Mouse (Mus musculus): Measurements from ENCODE around the gene Rcan1. TPM values are rescaled to one million over a fixed set of nuclear protein-coding genes. Genes with fewer than 3 reads are reported as not detected.

Rcan1 gene
- polyA plus RNA-seq, 1 experiment = 20.2 TPM

DNA sequence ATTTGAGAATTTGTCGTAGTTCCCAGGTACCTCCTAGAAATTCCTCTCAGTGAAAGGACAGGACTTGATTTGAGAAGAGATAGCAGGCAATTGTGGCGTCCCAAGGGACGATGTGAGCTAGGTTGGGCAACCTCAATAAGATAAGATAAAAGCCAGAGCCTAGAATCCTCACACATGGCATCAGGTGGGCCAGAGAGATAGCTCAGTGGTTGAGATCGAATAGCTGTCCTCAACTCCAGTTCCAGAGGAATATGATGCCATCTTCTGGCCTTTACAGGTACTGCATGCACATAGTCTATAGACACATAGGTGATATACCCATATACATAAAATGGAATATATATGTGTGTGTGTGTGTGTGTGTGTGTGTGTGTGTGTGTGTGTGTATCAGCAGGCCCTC is 16.8 kb upstream of the Rcan1 start:
- no peaks in the 10 kb centered on the region for H3K79me2 ChIP-seq (ENCODE audit: control insufficient read depth, insufficient read depth)
- no peak overlapping the region for H3K4me3 ChIP-seq
- H3ac ChIP-seq (ENCODE audit: control insufficient read depth, insufficient read length) = no peak overlapping the region
- no peak overlapping the region for H3K4me2 ChIP-seq (ENCODE audit: low read depth)
- H3K27me3 ChIP-seq (ENCODE audit: control insufficient read depth, insufficient read depth, insufficient read length) = peaks cover 25% of the 10 kb centered on the region
- no peak for TF ChIP-seq TCF12 (IDR thresholded peaks at IDR 0.05; ENCODE audit: insufficient read depth, poor library complexity, severe bottlenecking)
- no peak for TF ChIP-seq E2F4 (IDR thresholded peaks at IDR 0.05; ENCODE audit: insufficient read depth)
- no peak for TF ChIP-seq MAX (IDR thresholded peaks at IDR 0.05; ENCODE audit: low read depth)
- TF ChIP-seq MYOG (IDR thresholded peaks at IDR 0.05; ENCODE audit: control insufficient read depth in 1 of 3, insufficient read depth in 1 of 3, insufficient read length in 2 of 3, low read depth in 2 of 3) = no peak
- no peak for TF ChIP-seq POLR2A (IDR thresholded peaks at IDR 0.05; ENCODE audit: insufficient read length, low read depth)
- TF ChIP-seq USF1 (IDR thresholded peaks at IDR 0.05; ENCODE audit: low read depth) = no peak
- no peak for TF ChIP-seq MYOD1 (IDR thresholded peaks at IDR 0.05; ENCODE audit: control insufficient read depth in 1 of 3, insufficient read length in 2 of 3, low read depth in 2 of 3)
- TF ChIP-seq CEBPB (IDR thresholded peaks at IDR 0.05; ENCODE audit: insufficient read depth, poor library complexity, severe bottlenecking) = no peak
- no peak for TF ChIP-seq REST (IDR thresholded peaks at IDR 0.05; ENCODE audit: insufficient read depth, insufficient read length)
- no peak for TF ChIP-seq POLR2AphosphoS2 (IDR thresholded peaks at IDR 0.05; ENCODE audit: insufficient read length, low read depth)
- no peak for TF ChIP-seq TCF3 (IDR thresholded peaks at IDR 0.05; ENCODE audit: insufficient read length, low read depth)
- TF ChIP-seq SRF (IDR thresholded peaks at IDR 0.05; ENCODE audit: control insufficient read depth, insufficient read length, low read depth) = no peak
- H3K36me3 ChIP-seq (ENCODE audit: control insufficient read depth, insufficient read depth) = no peaks in the 10 kb centered on the region

DNA sequence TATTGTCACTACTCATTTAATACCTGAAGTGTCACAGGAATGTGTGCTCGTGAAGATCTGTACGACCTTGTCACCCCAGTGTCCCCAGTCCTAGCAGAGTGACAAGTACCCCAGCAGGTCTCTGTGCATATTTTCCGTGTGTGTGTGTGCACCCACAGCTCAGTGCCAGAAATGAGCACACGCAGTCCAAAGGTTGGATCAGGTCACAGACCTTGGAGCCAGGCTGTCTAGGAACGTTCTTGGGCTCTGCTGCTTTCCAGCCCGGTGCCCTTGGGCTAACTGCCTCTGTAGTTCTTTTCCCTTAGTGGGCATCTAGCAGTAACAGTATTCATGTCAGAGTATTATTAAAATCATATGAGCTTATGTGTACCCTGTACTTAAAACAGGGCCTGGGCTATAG is 16.4 kb upstream of the Rcan1 start:
- Histone ChIP-seq H3K79me2 (ENCODE audit: control insufficient read depth, insufficient read depth) (no peaks in the 10 kb centered on the region), H3K36me3 (ENCODE audit: control insufficient read depth, insufficient read depth) (no peaks in the 10 kb centered on the region), H3K4me2 (ENCODE audit: low read depth) (no peak overlapping the region), H3K4me3 (no peak overlapping the region), H3ac (ENCODE audit: control insufficient read depth, insufficient read length) (no peak overlapping the region), H3K27me3 (ENCODE audit: control insufficient read depth, insufficient read depth, insufficient read length) (peaks cover 22% of the 10 kb centered on the region)
- TF ChIP-seq CEBPB (IDR thresholded peaks at IDR 0.05; ENCODE audit: insufficient read depth, poor library complexity, severe bottlenecking) (no peak), SRF (IDR thresholded peaks at IDR 0.05; ENCODE audit: control insufficient read depth, insufficient read length, low read depth) (no peak), MYOD1 (IDR thresholded peaks at IDR 0.05; ENCODE audit: control insufficient read depth in 1 of 3, insufficient read length in 2 of 3, low read depth in 2 of 3) (no peak), MAX (IDR thresholded peaks at IDR 0.05; ENCODE audit: low read depth) (no peak), E2F4 (IDR thresholded peaks at IDR 0.05; ENCODE audit: insufficient read depth) (no peak), TCF3 (IDR thresholded peaks at IDR 0.05; ENCODE audit: insufficient read length, low read depth) (no peak), POLR2AphosphoS2 (IDR thresholded peaks at IDR 0.05; ENCODE audit: insufficient read length, low read depth) (no peak), REST (IDR thresholded peaks at IDR 0.05; ENCODE audit: insufficient read depth, insufficient read length) (no peak), MYOG (IDR thresholded peaks at IDR 0.05; ENCODE audit: control insufficient read depth in 1 of 3, insufficient read depth in 1 of 3, insufficient read length in 2 of 3, low read depth in 2 of 3) (no peak)

DNA sequence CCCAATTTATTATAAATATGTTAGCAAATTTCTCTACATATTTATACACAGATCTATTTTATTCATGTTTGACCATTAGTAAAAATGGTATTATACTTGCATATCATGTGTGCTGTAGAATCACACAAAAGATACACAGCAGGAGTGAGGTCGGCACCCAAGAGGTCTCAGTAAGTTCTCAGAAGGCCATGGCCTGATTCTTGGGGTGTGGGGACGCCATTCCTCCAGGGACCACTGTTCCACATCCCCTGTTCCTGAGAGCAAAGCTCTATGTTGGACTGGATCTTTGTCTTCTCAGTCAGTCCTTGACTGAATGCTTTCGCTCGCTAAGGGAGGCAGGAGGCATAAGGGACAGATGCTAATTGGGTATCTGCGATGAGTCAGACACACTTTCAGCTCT is 14.8 kb upstream of the Rcan1 start, which contains the start of gene Clic6:
Gene Clic6, plus strand, starts transcription at position 301 of the 400 bp plus-strand sequence.
- Histone ChIP-seq H3K27me3 (ENCODE audit: control insufficient read depth, insufficient read depth, insufficient read length) (peaks cover 21% of the 10 kb centered on the region), H3ac (ENCODE audit: control insufficient read depth, insufficient read length) (no peak within 1 kb of the TSS), H3K4me3 (no peak within 1 kb of the TSS), H3K4me2 (ENCODE audit: low read depth) (no peak within 1 kb of the TSS), H3K79me2 (ENCODE audit: control insufficient read depth, insufficient read depth) (no peaks in the 10 kb centered on the region), H3K36me3 (ENCODE audit: control insufficient read depth, insufficient read depth) (no peaks in the 10 kb centered on the region)
- TF ChIP-seq REST (IDR thresholded peaks at IDR 0.05; ENCODE audit: insufficient read depth, insufficient read length) (no peak), SRF (IDR thresholded peaks at IDR 0.05; ENCODE audit: control insufficient read depth, insufficient read length, low read depth) (no peak), CEBPB (IDR thresholded peaks at IDR 0.05; ENCODE audit: insufficient read depth, poor library complexity, severe bottlenecking) (no peak), TCF12 (IDR thresholded peaks at IDR 0.05; ENCODE audit: insufficient read depth, poor library complexity, severe bottlenecking) (no peak), MAX (IDR thresholded peaks at IDR 0.05; ENCODE audit: low read depth) (no peak), E2F4 (IDR thresholded peaks at IDR 0.05; ENCODE audit: insufficient read depth) (no peak)

DNA sequence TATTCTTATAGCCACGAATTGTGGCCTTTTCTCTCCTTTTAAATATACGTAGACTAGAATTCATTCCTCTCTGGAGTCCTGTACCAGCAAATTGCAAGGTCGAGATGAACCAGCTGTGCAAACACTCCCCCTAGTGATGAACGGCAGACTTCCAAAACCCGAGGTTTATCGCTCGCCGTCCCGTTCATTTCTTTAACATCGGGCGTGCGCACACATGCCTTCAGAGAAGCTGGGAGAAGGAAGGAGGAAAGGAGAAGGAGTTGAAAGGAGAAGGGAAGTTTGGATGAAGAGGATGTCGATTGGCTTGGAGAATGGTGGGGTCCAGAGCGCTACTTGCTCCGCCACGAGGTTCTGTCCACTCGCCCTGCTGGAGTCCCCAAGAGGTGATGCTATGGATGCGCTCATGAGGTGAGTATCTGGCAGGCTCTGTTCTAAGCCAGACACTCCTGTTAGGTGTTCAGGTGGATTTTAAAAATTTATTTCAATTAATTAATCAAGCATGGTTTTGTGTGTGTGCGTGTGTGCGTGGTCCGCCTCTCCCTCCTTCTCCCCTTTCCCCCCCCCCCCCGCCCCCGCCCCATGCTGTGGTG is 8.0 kb upstream of the Rcan1 start:
- Histone ChIP-seq H3K4me2 (ENCODE audit: low read depth) (no peak overlapping the region), H3K4me3 (no peak overlapping the region), H3ac (ENCODE audit: control insufficient read depth, insufficient read length) (no peak overlapping the region), H3K79me2 (ENCODE audit: control insufficient read depth, insufficient read depth) (no peaks in the 10 kb centered on the region), H3K27me3 (ENCODE audit: control insufficient read depth, insufficient read depth, insufficient read length) (peaks cover 31% of the 10 kb centered on the region), H3K36me3 (ENCODE audit: control insufficient read depth, insufficient read depth) (no peaks in the 10 kb centered on the region)
- TF ChIP-seq MYOD1 (IDR thresholded peaks at IDR 0.05; ENCODE audit: control insufficient read depth in 1 of 3, insufficient read length in 2 of 3, low read depth in 2 of 3) (no peak), POLR2A (IDR thresholded peaks at IDR 0.05; ENCODE audit: insufficient read length, low read depth) (no peak), CEBPB (IDR thresholded peaks at IDR 0.05; ENCODE audit: insufficient read depth, poor library complexity, severe bottlenecking) (no peak), MAX (IDR thresholded peaks at IDR 0.05; ENCODE audit: low read depth) (no peak), POLR2AphosphoS2 (IDR thresholded peaks at IDR 0.05; ENCODE audit: insufficient read length, low read depth) (no peak), REST (IDR thresholded peaks at IDR 0.05; ENCODE audit: insufficient read depth, insufficient read length) (no peak), SRF (IDR thresholded peaks at IDR 0.05; ENCODE audit: control insufficient read depth, insufficient read length, low read depth) (no peak), MYOG (IDR thresholded peaks at IDR 0.05; ENCODE audit: control insufficient read depth in 1 of 3, insufficient read depth in 1 of 3, insufficient read length in 2 of 3, low read depth in 2 of 3) (no peak), E2F4 (IDR thresholded peaks at IDR 0.05; ENCODE audit: insufficient read depth) (no peak), USF1 (IDR thresholded peaks at IDR 0.05; ENCODE audit: low read depth) (no peak), TCF12 (IDR thresholded peaks at IDR 0.05; ENCODE audit: insufficient read depth, poor library complexity, severe bottlenecking) (no peak), TCF3 (IDR thresholded peaks at IDR 0.05; ENCODE audit: insufficient read length, low read depth) (no peak)
